Mouse (Mus musculus) erythroblast, embryonic 14.5 days (primary cell): ENCODE measurements around the gene Yipf2.

Source experiments
- GATA1 ChIP-seq: IDR thresholded peaks from 2 replicates; pipeline ENCODE4 v1.6.1; 2012; ENCODE audit warnings: low read length, inconsistent platforms, mixed read lengths
- TAL1 ChIP-seq: IDR thresholded peaks from 3 replicates; pipeline ENCODE4 v1.6.1; 2012; ENCODE audit warnings: low read length, inconsistent platforms, mixed read lengths

GRCm38 (mm10) chr9:21635639-21636038, 43.0 kb upstream of the Yipf2 start:
- no peak for TF ChIP-seq GATA1
- no peak for TF ChIP-seq TAL1
